Mouse (Mus musculus) olfactory bulb, adult 2 months (tissue): ENCODE measurements around the gene Rem2. TPM values are rescaled to one million over a fixed set of nuclear protein-coding genes. Genes with fewer than 3 reads are reported as not detected.
A peak's percentile ranks its signal among the peaks of the same experiment; 100 is the strongest.

Experiments used
- H3K27ac ChIP-seq: fragments of 200-500 bp; 2 replicates; pipeline ENCODE4 v1.5.1; 2012; ENCODE audit warnings: low read depth, low read length; ENCODE audit not compliant: insufficient read depth
- H3K4me1 ChIP-seq: fragments of 200-500 bp; 2 replicates; pipeline ENCODE4 v1.6.1; 2012; ENCODE audit warnings: low read length; ENCODE audit not compliant: control insufficient read depth, insufficient read depth
- H3K4me3 ChIP-seq: fragments of 200-500 bp; 2 replicates; pipeline ENCODE4 v1.5.1; 2012; ENCODE audit warnings: mild to moderate bottlenecking, low read depth, low read length, moderate library complexity; ENCODE audit not compliant: insufficient read depth
- CTCF ChIP-seq: fragments of 200-500 bp; IDR thresholded peaks from 2 replicates; pipeline ENCODE4 v1.5.1; 2012; ENCODE audit warnings: low read depth, mild to moderate bottlenecking, low read length, moderate library complexity; ENCODE audit not compliant: insufficient read depth
- POLR2A ChIP-seq: fragments of 200-500 bp; IDR thresholded peaks from 2 replicates; pipeline ENCODE4 v1.6.1; 2012; ENCODE audit warnings: mild to moderate bottlenecking, low read depth, low read length, moderate library complexity; ENCODE audit not compliant: insufficient read depth
- WGBS: fragments of 180-500 bp; shearing (Covaris S2); methylation state at CpG from one replicate; pipeline ENCODE4 v1.1.7; 2018; 5-methylcytosine and 5-hydroxymethylcytosine counted together
- polyA plus RNA-seq: library from polyadenylated mRNA; stranded (reverse); fragments of >200 nt; gene quantifications from 2 replicates; pipeline ENCODE4 v1.2.4, GENCODE M21; 2012; ENCODE audit warnings: low replicate concordance; ENCODE audit not compliant: missing spikeins, insufficient read depth, insufficient read length

Rem2 gene
- polyA plus RNA-seq, 1 experiment = not detected

DNA sequence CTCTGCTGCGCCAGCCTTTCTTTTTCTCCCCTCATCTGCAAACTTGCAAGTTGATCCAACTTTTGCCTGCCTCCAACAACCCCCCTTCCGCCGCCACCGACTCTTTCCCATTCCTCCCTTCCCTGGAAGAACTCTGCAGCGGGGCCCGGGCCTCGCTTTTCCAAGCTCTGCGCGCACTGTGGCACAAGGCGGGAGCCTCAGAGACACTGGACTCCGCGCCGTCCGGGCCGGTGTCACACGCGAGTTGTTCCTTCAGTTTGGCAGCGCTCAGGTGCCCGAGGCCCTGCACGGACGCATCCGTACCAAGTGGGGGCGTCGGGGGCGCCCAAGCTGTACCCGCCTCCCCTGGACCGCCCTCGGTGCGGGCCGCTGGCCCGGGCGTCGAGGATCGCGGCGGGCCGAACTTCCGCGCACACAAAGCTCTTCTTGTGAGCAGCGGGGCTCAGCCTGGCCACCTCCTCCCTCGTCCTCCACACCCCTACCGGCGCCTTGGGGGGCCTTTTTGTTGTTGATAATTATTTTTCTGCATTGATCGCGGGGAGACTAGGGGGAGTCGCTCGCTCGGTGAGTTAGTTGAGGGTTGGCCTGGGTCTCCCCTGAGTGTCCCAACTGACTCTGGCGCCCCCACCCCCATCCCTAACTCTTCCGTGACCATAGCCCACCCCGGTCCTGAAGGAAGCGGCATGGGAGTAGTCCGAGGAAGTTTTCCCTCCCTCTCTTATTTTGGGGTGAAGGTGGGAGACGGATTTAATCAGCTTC, 43.6 kb upstream of the Rem2 start:
- 7% methylated on average over 54 of the region's 54 CpGs for whole genome bisulfite sequencing
- Histone ChIP-seq H3K27ac (peak overlapping the region; percentile 26; the same call in 1 of the 2 replicates), H3K4me1 (peaks cover 18% of the 10 kb centered on the region), H3K4me3 (peak overlapping the region; percentile 46)
- TF ChIP-seq POLR2A (no peak), CTCF (no peak)

DNA sequence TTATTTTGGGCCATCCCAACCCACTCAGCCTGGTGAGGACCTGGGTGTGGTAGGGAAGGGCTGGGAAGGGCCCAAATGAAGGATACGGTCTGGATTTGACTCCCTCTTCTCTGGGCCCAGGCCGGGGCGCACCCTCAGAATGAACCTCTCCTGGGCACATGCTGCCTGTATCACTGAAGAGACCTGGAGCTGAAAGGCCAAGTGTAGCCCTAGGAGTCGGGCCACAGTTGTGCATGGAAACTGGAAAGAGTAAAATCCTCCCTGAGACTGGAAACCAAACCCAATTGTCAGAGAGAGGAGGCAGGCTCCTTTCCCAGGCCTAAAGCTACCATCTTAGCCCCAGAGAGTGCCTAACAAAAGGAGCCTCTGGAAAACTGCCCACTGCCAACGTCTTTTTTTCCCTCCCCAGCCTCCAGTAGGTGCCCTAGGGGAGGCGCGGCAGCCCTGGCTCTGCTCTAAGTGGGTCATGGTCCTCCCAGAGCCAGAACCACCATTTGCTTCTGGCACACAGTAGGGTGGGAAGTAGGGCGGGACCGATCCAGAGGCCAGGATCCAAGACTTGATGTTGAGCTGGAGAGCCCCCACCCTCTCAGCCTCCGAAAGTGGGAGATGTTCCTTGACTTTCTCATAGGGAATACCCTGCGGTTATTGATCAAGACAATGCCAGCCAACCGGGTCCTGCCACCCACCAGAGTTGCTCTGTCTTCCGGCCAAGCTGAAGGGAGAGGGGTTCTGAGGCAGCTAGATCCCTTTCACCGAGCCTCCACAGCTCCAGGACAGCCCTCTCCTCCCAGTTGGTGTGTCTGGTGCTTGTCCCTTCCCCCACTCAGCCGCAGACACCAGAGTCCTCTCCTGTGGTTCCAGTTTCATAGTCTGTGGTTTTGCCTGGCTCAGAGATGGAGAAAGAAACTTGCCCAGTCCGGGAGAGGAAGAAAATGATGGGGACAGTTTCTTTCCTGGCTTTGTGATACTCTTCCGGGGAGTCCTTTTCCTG, 42.8 kb upstream of the Rem2 start:
- TF ChIP-seq POLR2A (no peak), CTCF (no peak)

GRCm38 (mm10) chr14:54433941-54434531, 41.9 kb upstream of the Rem2 start:
- TF ChIP-seq POLR2A (no peak), CTCF (no peak)
- Histone ChIP-seq H3K27ac (no peak overlapping the region), H3K4me3 (no peak overlapping the region), H3K4me1 (peaks cover 18% of the 10 kb centered on the region)
- 61% methylated on average over 12 of the region's 12 CpGs for whole genome bisulfite sequencing

More for the DNA sequence above, 42.8 kb upstream of the Rem2 start:
- Histone ChIP-seq H3K4me1 (peaks cover 18% of the 10 kb centered on the region), H3K27ac (peak overlapping the region; percentile 23; the same call in 1 of the 2 replicates), H3K4me3 (peak overlapping the region; percentile 46)
- 38% methylated on average over 17 of the region's 17 CpGs for WGBS

DNA sequence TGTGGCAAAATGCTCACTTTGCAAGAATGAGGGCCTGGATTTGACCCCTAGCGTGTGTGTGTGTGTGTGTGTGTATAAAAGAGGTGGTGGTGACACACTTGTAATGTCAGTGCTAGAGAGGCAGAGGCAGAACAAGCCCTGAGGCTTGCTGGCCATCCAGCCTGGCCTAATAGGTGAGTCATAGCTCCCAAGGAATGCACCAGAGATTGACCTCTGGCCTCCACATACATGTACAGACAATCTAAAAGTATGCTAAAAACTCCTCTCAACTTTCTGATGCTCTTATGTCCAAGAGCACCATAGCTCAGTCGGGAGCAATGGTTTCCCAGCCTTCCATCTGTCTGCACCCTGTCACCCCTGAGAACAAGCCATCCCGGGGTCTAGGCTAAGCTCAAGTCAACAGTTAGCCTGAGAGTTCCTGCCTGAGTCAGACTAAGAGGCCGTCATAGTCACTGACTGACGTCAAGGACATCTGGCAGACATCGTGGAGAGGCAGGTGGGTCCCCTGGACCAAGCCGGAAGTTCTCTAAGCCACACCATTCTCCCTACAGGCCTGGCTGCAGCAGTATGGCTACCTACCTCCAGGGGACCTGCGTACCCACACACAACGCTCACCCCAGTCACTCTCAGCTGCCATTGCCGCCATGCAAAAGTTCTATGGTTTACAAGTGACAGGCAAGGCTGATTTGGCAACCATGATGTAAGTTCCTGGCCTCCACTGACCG, 40.5 kb upstream of the Rem2 start:
- 82% methylated on average over 11 of the region's 11 CpGs for WGBS
- TF ChIP-seq POLR2A (no peak), CTCF (no peak)
- Histone ChIP-seq H3K27ac (no peak overlapping the region), H3K4me3 (no peak overlapping the region), H3K4me1 (peaks cover 22% of the 10 kb centered on the region)

DNA sequence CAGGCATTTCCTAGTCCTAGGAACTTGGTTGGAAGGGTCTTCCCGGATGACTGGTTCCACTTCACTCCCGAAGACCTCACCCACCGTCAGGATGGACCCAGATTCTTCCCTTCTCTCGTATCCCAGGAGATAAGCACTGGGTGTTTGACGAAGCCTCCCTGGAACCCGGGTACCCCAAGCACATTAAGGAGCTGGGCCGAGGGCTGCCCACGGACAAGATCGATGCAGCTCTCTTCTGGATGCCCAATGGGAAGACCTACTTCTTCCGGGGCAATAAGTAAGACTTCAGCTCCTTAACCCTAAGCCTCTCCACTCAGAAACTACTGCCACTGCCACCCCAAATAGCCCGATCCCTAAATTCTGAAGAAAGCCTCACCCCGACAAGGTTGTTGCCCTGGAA, 36.7 kb upstream of the Rem2 start:
- WGBS = 82% methylated on average over 12 of the region's 12 CpGs

DNA sequence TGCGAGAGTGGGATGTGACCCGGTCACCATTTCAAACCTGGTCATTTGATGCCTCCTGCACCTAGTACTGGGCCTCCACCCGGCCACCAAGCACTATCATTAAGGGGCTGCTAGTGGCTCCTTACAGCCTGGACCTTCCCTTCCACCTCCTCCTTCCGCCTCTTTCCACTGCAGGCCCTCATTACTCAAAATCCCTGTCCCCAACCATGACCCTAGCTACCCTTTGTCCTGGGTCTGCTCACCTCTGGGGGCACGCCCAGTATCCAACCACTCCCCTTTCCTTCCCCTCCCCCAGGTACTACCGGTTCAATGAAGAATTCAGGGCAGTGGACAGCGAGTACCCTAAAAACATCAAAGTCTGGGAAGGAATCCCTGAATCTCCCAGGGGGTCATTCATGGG, 36.3 kb upstream of the Rem2 start:
- no peak for TF ChIP-seq POLR2A
- TF ChIP-seq CTCF = no peak
- 52% methylated on average over 7 of the region's 7 CpGs for WGBS
- H3K4me3 ChIP-seq = no peak overlapping the region
- peaks cover 21% of the 10 kb centered on the region; the same call in 1 of the 2 replicates for H3K4me1 ChIP-seq
- H3K27ac ChIP-seq = no peak overlapping the region

More for the DNA sequence above, 36.7 kb upstream of the Rem2 start:
- TF ChIP-seq CTCF (no peak), POLR2A (no peak)
- H3K4me3 ChIP-seq = no peak overlapping the region
- peaks cover 19% of the 10 kb centered on the region; the same call in 1 of the 2 replicates for H3K4me1 ChIP-seq
- no peak overlapping the region for H3K27ac ChIP-seq

DNA sequence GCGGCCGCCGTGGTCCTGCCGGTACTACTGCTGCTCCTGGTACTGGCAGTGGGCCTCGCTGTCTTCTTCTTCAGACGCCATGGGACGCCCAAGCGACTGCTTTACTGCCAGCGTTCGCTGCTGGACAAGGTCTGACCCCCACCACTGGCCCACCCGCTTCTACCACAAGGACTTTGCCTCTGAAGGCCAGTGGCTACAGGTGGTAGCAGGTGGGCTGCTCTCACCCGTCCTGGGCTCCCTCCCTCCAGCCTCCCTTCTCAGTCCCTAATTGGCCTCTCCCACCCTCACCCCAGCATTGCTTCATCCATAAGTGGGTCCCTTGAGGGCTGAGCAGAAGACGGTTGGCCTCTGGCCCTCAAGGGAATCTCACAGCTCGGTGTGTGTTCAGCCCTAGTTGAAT, 35.4 kb upstream of the Rem2 start:
- WGBS = 88% methylated on average over 14 of the region's 14 CpGs
- TF ChIP-seq CTCF = no peak
- no peak for TF ChIP-seq POLR2A
- Histone ChIP-seq H3K4me3 (no peak overlapping the region), H3K4me1 (peaks cover 21% of the 10 kb centered on the region; the same call in 1 of the 2 replicates), H3K27ac (no peak overlapping the region)

DNA sequence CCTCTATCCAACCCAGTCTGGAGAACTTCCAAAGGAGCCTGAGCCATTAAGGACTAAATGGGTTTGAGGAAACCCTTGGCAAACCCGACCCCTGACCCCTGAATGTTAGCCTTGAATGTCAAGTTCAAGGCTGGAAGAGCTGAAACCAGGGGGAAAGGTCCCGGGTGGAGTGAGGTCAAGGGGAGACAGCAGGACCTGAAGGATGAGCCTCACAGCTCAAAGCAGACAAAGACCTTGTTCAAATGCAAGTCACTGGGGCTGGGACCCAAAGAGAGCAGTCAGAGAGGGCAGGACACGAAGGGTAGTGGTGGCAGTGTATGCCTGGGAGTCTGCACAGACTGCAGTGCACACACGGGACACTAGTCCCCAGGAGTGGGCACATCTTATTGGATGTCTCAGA, 34.5 kb upstream of the Rem2 start:
- TF ChIP-seq CTCF = no peak
- TF ChIP-seq POLR2A = no peak
- 71% methylated on average over 4 of the region's 4 CpGs for WGBS

More for the DNA sequence above, 34.5 kb upstream of the Rem2 start:
- no peak overlapping the region for H3K27ac ChIP-seq
- peaks cover 21% of the 10 kb centered on the region; the same call in 1 of the 2 replicates for H3K4me1 ChIP-seq
- no peak overlapping the region for H3K4me3 ChIP-seq
